Comparison of ENCODE assay signal across 8 mouse cellular contexts in the genomic region with DNA sequence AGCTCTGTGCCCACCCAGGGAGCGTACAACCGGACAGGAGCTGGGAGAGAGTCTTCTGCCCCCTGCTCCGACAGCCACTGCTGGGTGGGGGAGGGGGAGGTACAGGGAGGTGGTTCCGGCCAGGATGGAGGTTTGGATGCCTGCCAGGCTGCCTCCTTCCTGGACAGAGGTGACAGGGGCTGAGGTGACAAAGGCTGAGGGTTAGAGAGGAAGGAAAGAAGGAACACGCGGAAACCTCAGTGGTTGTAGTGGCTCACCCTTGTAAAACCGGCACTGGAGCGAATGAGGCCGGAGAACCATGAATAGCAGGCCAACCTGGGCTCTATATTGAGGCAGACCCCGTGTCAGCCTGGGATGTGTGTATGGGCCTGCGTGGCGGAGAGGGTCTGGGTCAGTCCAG. TPM values are rescaled to one million over a fixed set of nuclear protein-coding genes. Genes with fewer than 3 reads are reported as not detected.
A peak's percentile ranks its signal among the peaks of the same experiment; 100 is the strongest.
DNase-seq lines count a peak whose midpoint lies in the region; ATAC-seq and TF ChIP-seq lines count a peak whose summit lies in the region.

No protein-coding gene starts in this region.

- no peak overlapping the region for H3K4me3 ChIP-seq in midbrain, embryonic 12.5 days
- no peak overlapping the region for H3K4me3 ChIP-seq in midbrain, embryonic 15.5 days
- H3K4me3 ChIP-seq in stomach, postnatal 0 days (ENCODE audit: low read depth, low read length), result no peak overlapping the region
- H3K4me3 ChIP-seq in forebrain, embryonic 15.5 days, result no peak overlapping the region

- no peak for TF ChIP-seq CTCF in stomach, postnatal 0 days (IDR thresholded peaks at IDR 0.05; ENCODE audit: low read depth)

- H3K4me2 ChIP-seq in midbrain, embryonic 12.5 days (replicated peaks), result no peak overlapping the region
- no peak overlapping the region for H3K4me2 ChIP-seq in midbrain, embryonic 15.5 days
- H3K4me2 ChIP-seq in stomach, postnatal 0 days (replicated peaks; ENCODE audit: low read depth), result no peak overlapping the region
- H3K4me2 ChIP-seq in forebrain, embryonic 15.5 days (replicated peaks), result no peak overlapping the region

- H3K9ac ChIP-seq in midbrain, embryonic 12.5 days (replicated peaks), result no peak overlapping the region
- H3K9ac ChIP-seq in midbrain, embryonic 15.5 days, result no peak overlapping the region
- no peak overlapping the region for H3K9ac ChIP-seq in stomach, postnatal 0 days (ENCODE audit: low read length)
- H3K9ac ChIP-seq in forebrain, embryonic 15.5 days (replicated peaks), result no peak overlapping the region

- H3K27ac ChIP-seq in midbrain, embryonic 12.5 days (replicated peaks), result peak overlapping the region; percentile 15; the same call in 1 of the 2 replicates
- no peak overlapping the region for H3K27ac ChIP-seq in midbrain, embryonic 15.5 days
- H3K27ac ChIP-seq in stomach, postnatal 0 days (replicated peaks), result no peak overlapping the region
- no peak overlapping the region for H3K27ac ChIP-seq in forebrain, embryonic 15.5 days (replicated peaks)

- H3K4me1 ChIP-seq in midbrain, embryonic 12.5 days, result peaks cover 49% of the 10 kb centered on the region
- H3K4me1 ChIP-seq in midbrain, embryonic 15.5 days, result peaks cover 16% of the 10 kb centered on the region
- H3K4me1 ChIP-seq in stomach, postnatal 0 days (replicated peaks; ENCODE audit: control insufficient read depth, insufficient read depth), result no peaks in the 10 kb centered on the region
- peaks cover 21% of the 10 kb centered on the region for H3K4me1 ChIP-seq in forebrain, embryonic 15.5 days

- H3K27me3 ChIP-seq in midbrain, embryonic 12.5 days, result peaks cover 17% of the 10 kb centered on the region
- H3K27me3 ChIP-seq in midbrain, embryonic 15.5 days (replicated peaks), result 0 out of 2 replicates have a peak, but pooled peaks cover 4% of the 10 kb centered on the region
- H3K27me3 ChIP-seq in stomach, postnatal 0 days (ENCODE audit: control insufficient read depth, insufficient read depth, low read length), result no peaks in the 10 kb centered on the region
- H3K27me3 ChIP-seq in forebrain, embryonic 15.5 days, result no peaks in the 10 kb centered on the region

- H3K9me3 ChIP-seq in midbrain, embryonic 12.5 days, result no peaks in the 10 kb centered on the region
- no peaks in the 10 kb centered on the region for H3K9me3 ChIP-seq in midbrain, embryonic 15.5 days
- H3K9me3 ChIP-seq in stomach, postnatal 0 days (ENCODE audit: control insufficient read depth, low read length), result no peaks in the 10 kb centered on the region
- no peaks in the 10 kb centered on the region for H3K9me3 ChIP-seq in forebrain, embryonic 15.5 days

- WGBS in midbrain, embryonic 12.5 days, result 60% methylated on average over 12 of the region's 12 CpGs
- WGBS in midbrain, embryonic 15.5 days, result 52% methylated on average over 12 of the region's 12 CpGs
- 69% methylated on average over 12 of the region's 12 CpGs for WGBS in stomach, postnatal 0 days
- 59% methylated on average over 12 of the region's 12 CpGs for WGBS in forebrain, embryonic 15.5 days

- peak; percentile 51 to 78 for DNase-seq in heart, adult 9 months (ENCODE audit: low spot score in 2 of 2)
- DNase-seq in kidney, postnatal 10 days, result peak; percentile 91
- DNase-seq in stomach, postnatal 0 days (ENCODE audit: low spot score), result peak; percentile 52
- DNase-seq in left cerebral cortex, adult 9 months (ENCODE audit: low spot score in 2 of 2), result no peak
- DNase-seq in cerebellum, adult 18-20 months, result no peak

- no peak for TF ChIP-seq EP300 in stomach, postnatal 0 days (optimal IDR thresholded peaks at IDR 0.05)

- ATAC-seq in midbrain, embryonic 12.5 days (ENCODE audit: low FRiP score, low read depth), result peak; percentile 39; the same call in 1 of the 2 replicates
- ATAC-seq in midbrain, embryonic 15.5 days (replicated peaks), result no peak
- no peak for ATAC-seq in stomach, postnatal 0 days (ENCODE audit: low FRiP score, low TSS enrichment)
- ATAC-seq in forebrain, embryonic 15.5 days (replicated peaks), result no peak

- H3K36me3 ChIP-seq in midbrain, embryonic 12.5 days, result no peaks in the 10 kb centered on the region
- H3K36me3 ChIP-seq in midbrain, embryonic 15.5 days (replicated peaks), result no peaks in the 10 kb centered on the region
- H3K36me3 ChIP-seq in stomach, postnatal 0 days (ENCODE audit: control insufficient read depth, insufficient read depth, low read length), result no peaks in the 10 kb centered on the region
- H3K36me3 ChIP-seq in forebrain, embryonic 15.5 days, result no peaks in the 10 kb centered on the region

RNA-seq across cellular contexts. Expression of gene Cdc42ep4, which starts 50.8 kb away (rescaled TPM):
- 102 and 104 TPM in 2 replicates for polyA plus RNA-seq in midbrain, embryonic 12.5 days (2016; fragmentation: Nextera tagmentation; extraction: Ambion mirVana)
- 72.0 and 72.4 TPM in 2 replicates for polyA plus RNA-seq in midbrain, embryonic 15.5 days (2015; fragmentation: Nextera tagmentation; extraction: Ambion mirVana)
- 28.9 and 30.6 TPM in 2 replicates for polyA plus RNA-seq in stomach, postnatal 0 days (2015; fragmentation: Nextera tagmentation; extraction: Ambion mirVana)
- 91.5 and 97.2 TPM in 2 replicates for polyA plus RNA-seq in forebrain, embryonic 15.5 days (2015; fragmentation: Nextera tagmentation; extraction: Ambion mirVana)

Comparison
In these comparisons a context has a peak if more than half of its experiments do, and no peak if none do; other contexts are left out.
1. DNase-seq: peak in heart, adult 9 months (2 of 2), kidney, postnatal 10 days (single experiment) and stomach, postnatal 0 days (single experiment); none in left cerebral cortex, adult 9 months (0 of 2) and cerebellum, adult 18-20 months (0 of 2).